Mouse (Mus musculus) heart, embryonic 14.5 days (tissue): ENCODE measurements at regions not wholly inside any gene's neighbourhood (a gene's known extent, or its start where the extent isn't known, plus 50 kb on each side); places are given as distances from the start of the nearest gene placed in this dataset.
"Not testable (repeated sequence)": the region's sequence is repeated elsewhere in the genome, so short reads cannot be mapped to it uniquely, and the experiment has no call there.

Source experiments
- ATAC-seq: fragments of 200-750 bp; cut with Nextera tagmentation; 2 replicates; pipeline ENCODE4 v1.8.0; 2017; ENCODE audit warnings: low read depth, moderate TSS enrichment; ENCODE audit not compliant: insufficient number of reproducible peaks, insufficient read depth, low FRiP score
- H3K27ac ChIP-seq, 2 experiments: fragments of 200-500 bp in 1 of 2; fragments of 300-500 bp in 1 of 2; sonication (generic) in 1 of 2; replicated peaks in 1 of 2; 2 replicates each; pipeline ENCODE4 v1.5.1; 2012 to 2014; ENCODE audit warnings: low read depth in 2 of 2, low read length in 2 of 2, control low read depth in 1 of 2, mild to moderate bottlenecking in 1 of 2, mixed read lengths in 1 of 2; ENCODE audit not compliant: control insufficient read depth in 1 of 2, insufficient read depth in 1 of 2
- H3K27me3 ChIP-seq: fragments of 300-500 bp; sonication (generic); 2 replicates; pipeline ENCODE4 v1.6.1; 2014; ENCODE audit warnings: mild to moderate bottlenecking, low read length, control low read depth; ENCODE audit not compliant: control insufficient read depth, insufficient read depth
- H3K36me3 ChIP-seq: fragments of 300-500 bp; sonication (generic); 2 replicates; pipeline ENCODE4 v1.6.1; 2014; ENCODE audit warnings: mild to moderate bottlenecking, control low read depth, low read length, mixed read lengths; ENCODE audit not compliant: control insufficient read depth, insufficient read depth
- H3K4me1 ChIP-seq, 2 experiments: fragments of 200-500 bp in 1 of 2; fragments of 300-500 bp in 1 of 2; sonication (generic) in 1 of 2; 2 replicates each; pipeline ENCODE4 v1.6.1; 2012 to 2014; ENCODE audit warnings: low read length in 2 of 2, control low read depth in 1 of 2, mixed read lengths in 1 of 2; ENCODE audit not compliant: control insufficient read depth in 2 of 2, insufficient read depth in 2 of 2
- H3K4me2 ChIP-seq: fragments of 300-500 bp; sonication (generic); 2 replicates; pipeline ENCODE4 v1.6.1; 2014; ENCODE audit warnings: mild to moderate bottlenecking, low read length
- H3K4me3 ChIP-seq, 2 experiments: fragments of 200-500 bp in 1 of 2; fragments of 300-500 bp in 1 of 2; sonication (generic) in 1 of 2; 2 replicates each; pipeline ENCODE4 v1.5.1; 2012 to 2014; ENCODE audit warnings: low read length in 2 of 2, mild to moderate bottlenecking in 2 of 2, control low read depth in 1 of 2, low read depth in 1 of 2, moderate library complexity in 1 of 2; ENCODE audit not compliant: control insufficient read depth in 1 of 2, insufficient read depth in 1 of 2
- H3K9ac ChIP-seq: fragments of 300-500 bp; sonication (generic); 2 replicates; pipeline ENCODE4 v1.6.1; 2014; ENCODE audit warnings: mild to moderate bottlenecking, low read length
- H3K9me3 ChIP-seq: fragments of 300-500 bp; sonication (generic); 2 replicates; pipeline ENCODE4 v1.6.1; 2016; ENCODE audit warnings: low read length, control low read depth; ENCODE audit not compliant: control insufficient read depth
- WGBS: fragments of 180-500 bp; shearing (Covaris S2); extraction: QIAGEN DNeasy Blood & Tissue Kit; methylation state at CpG from one replicate; pipeline ENCODE4 v1.1.7; 2014; 5-methylcytosine and 5-hydroxymethylcytosine counted together

GRCm38 (mm10) chr13:82620036-82620435 is 837.2 kb downstream of the Cetn3 start:
- no peaks in the 10 kb centered on the region for H3K9me3 ChIP-seq
- no peaks in the 10 kb centered on the region for H3K27me3 ChIP-seq
- H3K9ac ChIP-seq: no peak overlapping the region
- peaks cover 0 to 5% of the 10 kb centered on the region in 2 experiments; a peak in 2 of 4 replicates for H3K4me1 ChIP-seq
- H3K4me2 ChIP-seq: no peak overlapping the region
- ATAC-seq: no peak
- H3K4me3 ChIP-seq: no peak overlapping the region
- WGBS: 83% methylated on average over 3 of the region's 3 CpGs
- no peak overlapping the region for H3K27ac ChIP-seq
- H3K36me3 ChIP-seq: no peaks in the 10 kb centered on the region

- H3K9ac ChIP-seq: no peak overlapping the region
- 81% methylated on average over 1 of the region's 1 CpGs for WGBS
- no peaks in the 10 kb centered on the region for H3K27me3 ChIP-seq
- no peak overlapping the region for H3K4me2 ChIP-seq
- H3K4me1 ChIP-seq: peaks cover 0 to 5% of the 10 kb centered on the region in 2 experiments; a peak in 2 of 4 replicates
- H3K36me3 ChIP-seq: no peaks in the 10 kb centered on the region
- H3K4me3 ChIP-seq: no peak overlapping the region
- H3K9me3 ChIP-seq: no peaks in the 10 kb centered on the region
- ATAC-seq: no peak
- H3K27ac ChIP-seq: no peak overlapping the region
Measured at GRCm38 (mm10) chr13:82620749-82621148, 837.9 kb downstream of the Cetn3 start.

GRCm38 (mm10) chr13:82628727-82629126 is 845.9 kb downstream of the Cetn3 start:
- not testable (repeated sequence) for H3K4me3 ChIP-seq, ATAC-seq, H3K9ac ChIP-seq, H3K27ac ChIP-seq, H3K4me1 ChIP-seq, H3K36me3 ChIP-seq, H3K27me3 ChIP-seq, H3K4me2 ChIP-seq, H3K9me3 ChIP-seq
